Mouse (Mus musculus): ENCODE measurements around the gene Majin. TPM values are rescaled to one million over a fixed set of nuclear protein-coding genes. Genes with fewer than 3 reads are reported as not detected.

Gene Majin
- polyA plus RNA-seq, 1 experiment from 2014 or later, result not detected

- Histone ChIP-seq H3K4me3 (no peak overlapping the region), H3K27me3 (no peaks in the 10 kb centered on the region), H3K4me2 (replicated peaks) (no peak overlapping the region), H3K9ac (no peak overlapping the region; the same call in 1 of the 2 replicates), H3K36me3 (peaks cover 72% of the 10 kb centered on the region), H3K27ac (no peak overlapping the region), H3K9me3 (no peaks in the 10 kb centered on the region), H3K4me1 (peaks cover 21% of the 10 kb centered on the region)
- 72% methylated on average over 2 of the region's 2 CpGs for WGBS
- no peak for ATAC-seq (ENCODE audit: low FRiP score, low read depth)
Observed at GRCm38 (mm10) chr19:6231036-6231435, 46.8 kb downstream of the Majin start.

GRCm38 (mm10) chr19:6233647-6234046 lies 49.5 kb downstream of the Majin start:
- H3K4me2 ChIP-seq (replicated peaks), result no peak overlapping the region
- no peaks in the 10 kb centered on the region for H3K9me3 ChIP-seq
- peaks cover 13% of the 10 kb centered on the region for H3K4me1 ChIP-seq
- H3K27ac ChIP-seq, result no peak overlapping the region
- WGBS, result 91% methylated on average over 16 of the region's 16 CpGs
- no peaks in the 10 kb centered on the region for H3K27me3 ChIP-seq
- peak overlapping the region; percentile 84; the same call in 1 of the 2 replicates for H3K9ac ChIP-seq
- H3K4me3 ChIP-seq, result no peak overlapping the region
- no peak for ATAC-seq (ENCODE audit: low FRiP score, low read depth)
- H3K36me3 ChIP-seq, result peaks cover 49% of the 10 kb centered on the region

- Histone ChIP-seq H3K36me3 (peaks cover 42% of the 10 kb centered on the region), H3K9me3 (no peaks in the 10 kb centered on the region), H3K4me1 (peaks cover 13% of the 10 kb centered on the region), H3K4me2 (replicated peaks) (peak overlapping the region; percentile 78), H3K9ac (peak overlapping the region; percentile 84), H3K27me3 (no peaks in the 10 kb centered on the region), H3K27ac (no peak overlapping the region), H3K4me3 (peak overlapping the region; percentile 79)
- no peak for ATAC-seq (ENCODE audit: low FRiP score, low read depth)
- WGBS, result 68% methylated on average over 11 of the region's 11 CpGs
Observed at GRCm38 (mm10) chr19:6234337-6235083, 50.3 kb downstream of the Majin start.

GRCm38 (mm10) chr19:6235084-6236052 lies 51.2 kb downstream of the Majin start, which contains the start of gene Ppp2r5b:
Gene Ppp2r5b, minus strand, starts transcription at chr19:6235872.
- H3K27me3 ChIP-seq, result no peaks in the 10 kb centered on the region
- peak within 1 kb of the TSS; percentile 84 for H3K9ac ChIP-seq
- peak within 1 kb of the TSS; percentile 78 for H3K4me2 ChIP-seq (replicated peaks)
- no peaks in the 10 kb centered on the region for H3K9me3 ChIP-seq
- peaks cover 13% of the 10 kb centered on the region for H3K4me1 ChIP-seq
- peak within 1 kb of the TSS; percentile 79 for H3K4me3 ChIP-seq
- WGBS, result 2% methylated on average over 48 of the region's 48 CpGs
- ATAC-seq (ENCODE audit: low FRiP score, low read depth), result peak; percentile 94
- peak within 1 kb of the TSS; percentile 94 for H3K27ac ChIP-seq
- H3K36me3 ChIP-seq, result peaks cover 33% of the 10 kb centered on the region

- H3K4me2 ChIP-seq (replicated peaks), result peak overlapping the region; percentile 78
- peak overlapping the region; percentile 94 for H3K27ac ChIP-seq
- peak overlapping the region; percentile 79 for H3K4me3 ChIP-seq
- peak; percentile 88 for ATAC-seq (ENCODE audit: low FRiP score, low read depth)
- no peaks in the 10 kb centered on the region for H3K27me3 ChIP-seq
- no peaks in the 10 kb centered on the region for H3K9me3 ChIP-seq
- peaks cover 13% of the 10 kb centered on the region for H3K4me1 ChIP-seq
- peaks cover 26% of the 10 kb centered on the region for H3K36me3 ChIP-seq
- peak overlapping the region; percentile 84 for H3K9ac ChIP-seq
- WGBS, result 0% methylated on average over 9 of the region's 9 CpGs
Observed at GRCm38 (mm10) chr19:6236053-6236441, 51.9 kb downstream of the Majin start.

GRCm38 (mm10) chr19:6236842-6237241 lies 52.7 kb downstream of the Majin start:
- peaks cover 18% of the 10 kb centered on the region for H3K36me3 ChIP-seq
- no peak overlapping the region for H3K27ac ChIP-seq
- peaks cover 13% of the 10 kb centered on the region for H3K4me1 ChIP-seq
- peak overlapping the region; percentile 78; the same call in 1 of the 2 replicates for H3K4me2 ChIP-seq (replicated peaks)
- no peak overlapping the region for H3K4me3 ChIP-seq
- 71% methylated on average over 7 of the region's 7 CpGs for WGBS
- no peaks in the 10 kb centered on the region for H3K9me3 ChIP-seq
- no peaks in the 10 kb centered on the region for H3K27me3 ChIP-seq
- H3K9ac ChIP-seq, result no peak overlapping the region
- ATAC-seq (ENCODE audit: low FRiP score, low read depth), result no peak

- no peak overlapping the region for H3K27ac ChIP-seq
- no peak overlapping the region for H3K4me3 ChIP-seq
- H3K4me2 ChIP-seq (replicated peaks), result no peak overlapping the region
- H3K9me3 ChIP-seq, result no peaks in the 10 kb centered on the region
- no peak for ATAC-seq (ENCODE audit: low FRiP score, low read depth)
- H3K36me3 ChIP-seq, result no peaks in the 10 kb centered on the region
- H3K27me3 ChIP-seq, result no peaks in the 10 kb centered on the region
- no peak overlapping the region for H3K9ac ChIP-seq
- peaks cover 27% of the 10 kb centered on the region for H3K4me1 ChIP-seq
Observed at GRCm38 (mm10) chr19:6238740-6239139, 54.6 kb downstream of the Majin start.

- Histone ChIP-seq H3K9ac (no peak overlapping the region), H3K4me1 (peaks cover 14% of the 10 kb centered on the region), H3K27ac (no peak overlapping the region), H3K4me2 (replicated peaks) (no peak overlapping the region), H3K27me3 (no peaks in the 10 kb centered on the region), H3K36me3 (peaks cover 13% of the 10 kb centered on the region), H3K4me3 (no peak overlapping the region), H3K9me3 (no peaks in the 10 kb centered on the region)
- no peak for ATAC-seq (ENCODE audit: low FRiP score, low read depth)
- 77% methylated on average over 1 of the region's 1 CpGs for WGBS
Observed at GRCm38 (mm10) chr19:6240136-6240535, 55.9 kb downstream of the Majin start.

- ATAC-seq (ENCODE audit: low FRiP score, low read depth), result no peak
- no peak overlapping the region for H3K27ac ChIP-seq
- peaks cover 19% of the 10 kb centered on the region for H3K36me3 ChIP-seq
- no peaks in the 10 kb centered on the region for H3K9me3 ChIP-seq
- H3K4me3 ChIP-seq, result peak overlapping the region; percentile 88
- peak overlapping the region; percentile 46 for H3K4me2 ChIP-seq (replicated peaks)
- H3K9ac ChIP-seq, result no peak overlapping the region
- H3K4me1 ChIP-seq, result peaks cover 14% of the 10 kb centered on the region
- 34% methylated on average over 5 of the region's 5 CpGs for WGBS
- no peaks in the 10 kb centered on the region for H3K27me3 ChIP-seq
Observed at GRCm38 (mm10) chr19:6240725-6241124, 56.5 kb downstream of the Majin start.

- ATAC-seq (ENCODE audit: low FRiP score, low read depth), result peak; percentile 94
- H3K27ac ChIP-seq, result peak within 1 kb of the TSS; percentile 81
- peak within 1 kb of the TSS; percentile 88 for H3K4me3 ChIP-seq
- H3K4me2 ChIP-seq (replicated peaks), result peak within 1 kb of the TSS; percentile 95
- peak within 1 kb of the TSS; percentile 94 for H3K9ac ChIP-seq
- under 1% methylated on average over 55 of the region's 55 CpGs for WGBS
- H3K9me3 ChIP-seq, result no peaks in the 10 kb centered on the region
- H3K36me3 ChIP-seq, result peaks cover 27% of the 10 kb centered on the region
- H3K27me3 ChIP-seq, result no peaks in the 10 kb centered on the region
- H3K4me1 ChIP-seq, result peaks cover 14% of the 10 kb centered on the region
Observed at GRCm38 (mm10) chr19:6241274-6242107, 57.3 kb downstream of the Majin start, which contains the start of gene Atg2a. Gene Atg2a, plus strand, starts transcription at chr19:6241668.

- H3K4me2 ChIP-seq (replicated peaks), result peak overlapping the region; percentile 95
Observed at GRCm38 (mm10) chr19:6242281-6242680, 58.1 kb downstream of the Majin start.

More at GRCm38 (mm10) chr19:6242281-6242680, 58.1 kb downstream of the Majin start:
- no peaks in the 10 kb centered on the region for H3K9me3 ChIP-seq
- H3K27ac ChIP-seq, result peak overlapping the region; percentile 81; the same call in 1 of the 2 replicates
- WGBS, result 0% methylated on average over 4 of the region's 4 CpGs
- H3K36me3 ChIP-seq, result peaks cover 35% of the 10 kb centered on the region
- peak overlapping the region; percentile 94 for H3K9ac ChIP-seq
- H3K4me3 ChIP-seq, result peak overlapping the region; percentile 88
- H3K4me1 ChIP-seq, result peaks cover 14% of the 10 kb centered on the region
- no peaks in the 10 kb centered on the region for H3K27me3 ChIP-seq
- ATAC-seq (ENCODE audit: low FRiP score, low read depth), result no peak
